ENCODE assay signal across 8 mouse cellular contexts in genomic region chr15:93519836-93520826, GRCm38 (mm10).
DNase-seq lines count a peak whose midpoint lies in the region; ATAC-seq and TF ChIP-seq lines count a peak whose summit lies in the region.

No protein-coding gene starts in this region.

- peaks cover 9% of the 10 kb centered on the region for H3K4me1 ChIP-seq in embryonic fibroblast, embryonic 13.5 days (ENCODE audit: control insufficient read depth, insufficient read depth, low read length)
- H3K4me1 ChIP-seq in hindbrain, embryonic 15.5 days (replicated peaks) = peaks cover 32% of the 10 kb centered on the region

- peak overlapping the region; percentile 88 for H3K4me2 ChIP-seq in hindbrain, embryonic 15.5 days

- no peaks in the 10 kb centered on the region for H3K36me3 ChIP-seq in hindbrain, embryonic 15.5 days

- H3K4me3 ChIP-seq in gastrocnemius, adult 2 months = peak overlapping the region; percentile 94
- peak overlapping the region; percentile 72 for H3K4me3 ChIP-seq in embryonic fibroblast, embryonic 13.5 days (ENCODE audit: insufficient read depth, low read length)
- peak overlapping the region; percentile 64 for H3K4me3 ChIP-seq in hindbrain, embryonic 15.5 days

- 8% methylated on average over 17 of the region's 17 CpGs for WGBS in hindbrain, embryonic 15.5 days

- no peaks in the 10 kb centered on the region for H3K9me3 ChIP-seq in hindbrain, embryonic 15.5 days

- peak overlapping the region; percentile 48 for H3K9ac ChIP-seq in hindbrain, embryonic 15.5 days

- intact Hi-C loops in gastrocnemius, adult 2 months (cut with DNase I) = no loop called here
- intact Hi-C loops in gastrocnemius, postnatal 14 days (cut with DNase I; ENCODE audit: low total_unique reads) = loop anchor here (5.0 kb wide), 1 partner anchor 57 kb away; no protein-coding TSS in a partner anchor

- H3K27ac ChIP-seq in gastrocnemius, adult 2 months = peak overlapping the region; percentile 88
- H3K27ac ChIP-seq in embryonic fibroblast, embryonic 13.5 days (ENCODE audit: insufficient read depth, low read length) = peak overlapping the region; percentile 68
- peak overlapping the region; percentile 66 for H3K27ac ChIP-seq in hindbrain, embryonic 15.5 days (replicated peaks)

- ATAC-seq in hindbrain, embryonic 15.5 days (ENCODE audit: low FRiP score, low read depth) = no peak
- ATAC-seq in cerebellum, adult (ENCODE audit: insufficient number of reproducible peaks, low FRiP score, low TSS enrichment) = no peak

- no peak for TF ChIP-seq POLR2A in embryonic fibroblast, embryonic 13.5 days (IDR thresholded peaks at IDR 0.05; ENCODE audit: low read depth, low read length)

- no peak for TF ChIP-seq CTCF in gastrocnemius, adult 2 months (IDR thresholded peaks at IDR 0.05)
- TF ChIP-seq CTCF in embryonic fibroblast, embryonic 13.5 days (IDR thresholded peaks at IDR 0.05; ENCODE audit: borderline replicate concordance, insufficient read depth, low read length) = no peak

- peaks cover 18% of the 10 kb centered on the region for H3K27me3 ChIP-seq in hindbrain, embryonic 15.5 days

- no peak for DNase-seq in gastrocnemius, adult 2 months
- no peak for DNase-seq in gastrocnemius, postnatal 14 days
- peak; percentile 68 for DNase-seq in lung, postnatal 10 days
- no peak for DNase-seq in thymus, postnatal 25 days
- no peak for DNase-seq in right cerebral cortex, postnatal 4 days
